Mouse (Mus musculus) ovary, postnatal 36 days (tissue): ENCODE measurements at regions not wholly inside any gene's neighbourhood (a gene's known extent, or its start where the extent isn't known, plus 50 kb on each side); places are given as distances from the start of the nearest gene placed in this dataset.
A peak's percentile ranks its signal among the peaks of the same experiment; 100 is the strongest.

Experiments
- DNase-seq: peaks from one replicate; pipeline ENCODE4 v3.0.0; 2022; ENCODE audit warnings: low spot score, mixed read lengths

GRCm38 (mm10) chr11:18715851-18716126 lies 303.0 kb downstream of the Meis1 start:
- DNase-seq: no peak

- no peak for DNase-seq
Measured at GRCm38 (mm10) chr11:18715050-18715850, 303.5 kb downstream of the Meis1 start.

- no peak for DNase-seq
Measured at GRCm38 (mm10) chr11:18714400-18714799, 304.4 kb downstream of the Meis1 start.

GRCm38 (mm10) chr11:18712642-18713053 lies 306.1 kb downstream of the Meis1 start:
- no peak for DNase-seq

- DNase-seq: no peak
Measured at GRCm38 (mm10) chr11:18709628-18710027, 309.2 kb downstream of the Meis1 start.

- DNase-seq: no peak
Measured at GRCm38 (mm10) chr11:18681593-18681992, 337.2 kb downstream of the Meis1 start.

- no peak for DNase-seq
Measured at GRCm38 (mm10) chr11:18676876-18677275, 341.9 kb downstream of the Meis1 start.

GRCm38 (mm10) chr11:18670967-18671366 lies 347.8 kb downstream of the Meis1 start:
- DNase-seq: no peak

GRCm38 (mm10) chr11:18669322-18669721 lies 349.5 kb downstream of the Meis1 start:
- DNase-seq: no peak

- no peak for DNase-seq
Measured at GRCm38 (mm10) chr11:18656358-18656757, 362.4 kb downstream of the Meis1 start.

GRCm38 (mm10) chr11:18631975-18632773 lies 386.6 kb downstream of the Meis1 start:
- peak; percentile 4 for DNase-seq

GRCm38 (mm10) chr11:18631570-18631969 lies 387.2 kb downstream of the Meis1 start:
- no peak for DNase-seq

- DNase-seq: no peak
Measured at GRCm38 (mm10) chr11:18621777-18622176, 397.0 kb downstream of the Meis1 start.

GRCm38 (mm10) chr11:18604836-18605235 lies 413.9 kb downstream of the Meis1 start:
- no peak for DNase-seq

GRCm38 (mm10) chr11:18601568-18602182 lies 417.1 kb downstream of the Meis1 start:
- no peak for DNase-seq

- no peak for DNase-seq
Measured at GRCm38 (mm10) chr11:18598349-18598748, 420.4 kb downstream of the Meis1 start.

- no peak for DNase-seq
Measured at GRCm38 (mm10) chr11:18596996-18597395, 421.8 kb downstream of the Meis1 start.

- DNase-seq: no peak
Measured at GRCm38 (mm10) chr11:18590487-18590886, 428.3 kb downstream of the Meis1 start.

GRCm38 (mm10) chr11:18586468-18586867 lies 432.3 kb downstream of the Meis1 start:
- no peak for DNase-seq

GRCm38 (mm10) chr11:18585031-18585430 lies 433.8 kb downstream of the Meis1 start:
- DNase-seq: no peak

- DNase-seq: no peak
Measured at GRCm38 (mm10) chr11:18582781-18583161, 436.0 kb downstream of the Meis1 start.

GRCm38 (mm10) chr11:18581997-18582780 lies 436.6 kb downstream of the Meis1 start:
- no peak for DNase-seq
